Mouse (Mus musculus) T-cell, adult 66 days (primary cell): Measurements from ENCODE around the gene Defb25. TPM values are rescaled to one million over a fixed set of nuclear protein-coding genes. Genes with fewer than 3 reads are reported as not detected.

Source experiments
- total RNA-seq, 2 experiments: library from RNA; stranded (reverse); gene quantifications; 3 replicates in 1 of 2; 4 replicates in 1 of 2; pipeline ENCODE4 v1.2.4; 2023

Defb25 gene
- total RNA-seq, result not detected

GRCm38 (mm10) chr2:152622953-152623352, at the start of gene Defb25:
Gene Defb25 (minus strand): TSS chr2:152623053.

GRCm38 (mm10) chr2:152669256-152669638, 46.4 kb upstream of the Defb25 start, which contains the start of gene H13:
Gene H13 (plus strand): TSS chr2:152669461.

GRCm38 (mm10) chr2:152626774-152627591, 4.1 kb upstream of the Defb25 start, which contains the start of gene Rem1:
Gene Rem1 (plus strand): TSS chr2:152626951.

GRCm38 (mm10) chr2:152604057-152604456, 18.8 kb downstream of the Defb25 start, which contains the start of gene Defb36:
Gene Defb36 (plus strand): TSS chr2:152604327.

GRCm38 (mm10) chr2:152599299-152599698, 23.6 kb downstream of the Defb25 start, which contains the start of gene Defb45:
Gene Defb45 (minus strand): TSS chr2:152599399.

GRCm38 (mm10) chr2:152580107-152580506, 42.7 kb downstream of the Defb25 start, which contains the start of gene Defb19:
Gene Defb19 (minus strand): TSS chr2:152580312.

Other genes with a start within 250 kb of the Defb25 start
- gene Nrsn2, start 246.4 kb downstream of the Defb25 start, total RNA-seq, result not detected
- gene Sox12, start 225.0 kb downstream of the Defb25 start, total RNA-seq, result under 1 TPM; 0.62 to 0.64 TPM
- 1 to 10 TPM; 2.0 to 2.3 TPM for gene Zcchc3, start 208.0 kb downstream of the Defb25 start, total RNA-seq
- gene 6820408C15Rik, start 207.5 kb downstream of the Defb25 start, total RNA-seq, result under 1 TPM in 1 of 2 experiments, not detected in 1; 0.38 TPM
- gene Defb23, start 158.4 kb downstream of the Defb25 start, total RNA-seq, result not detected
- gene Defb20, start 146.0 kb downstream of the Defb25 start, total RNA-seq, result not detected
- gene Defb22, start 132.9 kb downstream of the Defb25 start, total RNA-seq, result not detected
- gene Defb26, start 111.4 kb downstream of the Defb25 start, total RNA-seq, result not detected
- not detected for gene Defb28, start 104.8 kb downstream of the Defb25 start, total RNA-seq
- not detected for gene Defb29, start 83.0 kb downstream of the Defb25 start, total RNA-seq
- not detected for gene Gm17416, start 53.7 kb downstream of the Defb25 start, total RNA-seq
- gene Defb21, start 50.3 kb downstream of the Defb25 start, total RNA-seq, result not detected
- not detected for gene Defb19, start 42.7 kb downstream of the Defb25 start, total RNA-seq
- gene Defb45, start 23.7 kb downstream of the Defb25 start, total RNA-seq, result not detected
- gene Defb36, start 18.7 kb downstream of the Defb25 start, total RNA-seq, result not detected
- gene Rem1, start 3.9 kb upstream of the Defb25 start, total RNA-seq, result not detected
- 100 to 1,000 TPM; 161 to 185 TPM for gene H13, start 46.4 kb upstream of the Defb25 start, total RNA-seq
- gene Mcts2, start 64.0 kb upstream of the Defb25 start, total RNA-seq, result 10 to 100 TPM; 37.7 to 40.0 TPM
- gene Id1, start 113.2 kb upstream of the Defb25 start, total RNA-seq, result 1 to 10 TPM; 1.2 to 4.1 TPM
- gene Cox4i2, start 131.1 kb upstream of the Defb25 start, total RNA-seq, result not detected
- gene Bcl2l1, start 208.7 kb upstream of the Defb25 start, total RNA-seq, result 10 to 100 TPM; 24.9 to 30.8 TPM
- gene Tpx2, start 224.9 kb upstream of the Defb25 start, total RNA-seq, result 1 to 10 TPM; 2.6 to 3.5 TPM